Mouse (Mus musculus) liver, embryonic 14.5 days (tissue): Measurements from ENCODE around the gene Cdc37l1.

Source experiments
- CTCF ChIP-seq: IDR thresholded peaks from 2 replicates; pipeline ENCODE4 v1.5.1; 2016; ENCODE audit warnings: antibody characterized with exemption, low read depth, control low read depth
- EP300 ChIP-seq: IDR thresholded peaks from 2 replicates; pipeline ENCODE4 v1.6.1; 2016; ENCODE audit warnings: antibody characterized with exemption, low read depth

GRCm38 (mm10) chr19:29074802-29075201 lies 84.7 kb downstream of the Cdc37l1 start:
- TF ChIP-seq CTCF (no peak), EP300 (no peak)
